Mouse (Mus musculus): Measurements from ENCODE around the gene Spata21. TPM values are rescaled to one million over a fixed set of nuclear protein-coding genes. Genes with fewer than 3 reads are reported as not detected.

The Spata21 gene
- polyA plus RNA-seq, 1 experiment from 2014 or later: 0.39 TPM

GRCm38 (mm10) chr4:141088714-141089113 is 581 bp downstream of the Spata21 start:
- no peak overlapping the region for H3K9ac ChIP-seq (ENCODE audit: low read depth, low read length)
- no peak overlapping the region for H3K27ac ChIP-seq (ENCODE audit: low read length)
- ATAC-seq: no peak
- H3K9me3 ChIP-seq (replicated peaks; ENCODE audit: control insufficient read depth, low read length, poor library complexity, severe bottlenecking): no peaks in the 10 kb centered on the region
- H3K36me3 ChIP-seq (ENCODE audit: control insufficient read depth, insufficient read depth, low read length): no peaks in the 10 kb centered on the region
- H3K27me3 ChIP-seq (ENCODE audit: control insufficient read depth, insufficient read depth, low read depth, low read length): no peaks in the 10 kb centered on the region
- H3K4me2 ChIP-seq (ENCODE audit: low read length): no peak overlapping the region
- WGBS: 74% methylated on average over 9 of the region's 9 CpGs
- no peak overlapping the region for H3K4me3 ChIP-seq (ENCODE audit: low read depth, low read length)
- no peaks in the 10 kb centered on the region for H3K4me1 ChIP-seq (ENCODE audit: control insufficient read depth, insufficient read depth, low read length)

- Histone ChIP-seq H3K9me3 (replicated peaks; ENCODE audit: control insufficient read depth, low read length, poor library complexity, severe bottlenecking) (no peaks in the 10 kb centered on the region), H3K27ac (ENCODE audit: low read length) (no peak overlapping the region), H3K4me1 (ENCODE audit: control insufficient read depth, insufficient read depth, low read length) (no peaks in the 10 kb centered on the region), H3K4me3 (ENCODE audit: low read depth, low read length) (no peak overlapping the region), H3K9ac (ENCODE audit: low read depth, low read length) (no peak overlapping the region), H3K36me3 (ENCODE audit: control insufficient read depth, insufficient read depth, low read length) (no peaks in the 10 kb centered on the region), H3K27me3 (ENCODE audit: control insufficient read depth, insufficient read depth, low read depth, low read length) (no peaks in the 10 kb centered on the region), H3K4me2 (ENCODE audit: low read length) (no peak overlapping the region)
- no peak for ATAC-seq
- 80% methylated on average over 10 of the region's 10 CpGs for WGBS
These were observed 6.9 kb downstream of the Spata21 start for GRCm38 (mm10) chr4:141095016-141095415.

GRCm38 (mm10) chr4:141096710-141097109 is 8.6 kb downstream of the Spata21 start:
- Histone ChIP-seq H3K9ac (ENCODE audit: low read depth, low read length) (no peak overlapping the region), H3K9me3 (replicated peaks; ENCODE audit: control insufficient read depth, low read length, poor library complexity, severe bottlenecking) (no peaks in the 10 kb centered on the region), H3K4me2 (ENCODE audit: low read length) (no peak overlapping the region), H3K4me3 (ENCODE audit: low read depth, low read length) (no peak overlapping the region), H3K36me3 (ENCODE audit: control insufficient read depth, insufficient read depth, low read length) (no peaks in the 10 kb centered on the region), H3K4me1 (ENCODE audit: control insufficient read depth, insufficient read depth, low read length) (no peaks in the 10 kb centered on the region), H3K27ac (ENCODE audit: low read length) (no peak overlapping the region), H3K27me3 (ENCODE audit: control insufficient read depth, insufficient read depth, low read depth, low read length) (no peaks in the 10 kb centered on the region)
- ATAC-seq: no peak
- 18% methylated on average over 9 of the region's 9 CpGs for WGBS

GRCm38 (mm10) chr4:141098935-141099334 is 10.8 kb downstream of the Spata21 start:
- H3K27me3 ChIP-seq (ENCODE audit: control insufficient read depth, insufficient read depth, low read depth, low read length): no peaks in the 10 kb centered on the region
- no peak overlapping the region for H3K4me3 ChIP-seq (ENCODE audit: low read depth, low read length)
- no peak overlapping the region for H3K9ac ChIP-seq (ENCODE audit: low read depth, low read length)
- H3K36me3 ChIP-seq (ENCODE audit: control insufficient read depth, insufficient read depth, low read length): no peaks in the 10 kb centered on the region
- no peaks in the 10 kb centered on the region for H3K9me3 ChIP-seq (replicated peaks; ENCODE audit: control insufficient read depth, low read length, poor library complexity, severe bottlenecking)
- H3K4me1 ChIP-seq (ENCODE audit: control insufficient read depth, insufficient read depth, low read length): no peaks in the 10 kb centered on the region
- 83% methylated on average over 4 of the region's 4 CpGs for WGBS
- ATAC-seq: no peak
- no peak overlapping the region for H3K27ac ChIP-seq (ENCODE audit: low read length)
- H3K4me2 ChIP-seq (ENCODE audit: low read length): no peak overlapping the region

GRCm38 (mm10) chr4:141099956-141100355 is 11.8 kb downstream of the Spata21 start:
- WGBS: 81% methylated on average over 5 of the region's 5 CpGs
- H3K4me3 ChIP-seq (ENCODE audit: low read depth, low read length): no peak overlapping the region
- ATAC-seq: no peak

GRCm38 (mm10) chr4:141101291-141101690 is 13.2 kb downstream of the Spata21 start:
- no peak overlapping the region for H3K4me3 ChIP-seq (ENCODE audit: low read depth, low read length)
- H3K27ac ChIP-seq (ENCODE audit: low read length): no peak overlapping the region
- H3K27me3 ChIP-seq (ENCODE audit: control insufficient read depth, insufficient read depth, low read depth, low read length): no peaks in the 10 kb centered on the region
- WGBS: 92% methylated on average over 9 of the region's 9 CpGs
- no peaks in the 10 kb centered on the region for H3K36me3 ChIP-seq (ENCODE audit: control insufficient read depth, insufficient read depth, low read length)
- no peak for ATAC-seq
- H3K9me3 ChIP-seq (replicated peaks; ENCODE audit: control insufficient read depth, low read length, poor library complexity, severe bottlenecking): no peaks in the 10 kb centered on the region
- H3K4me2 ChIP-seq (ENCODE audit: low read length): no peak overlapping the region
- no peaks in the 10 kb centered on the region for H3K4me1 ChIP-seq (ENCODE audit: control insufficient read depth, insufficient read depth, low read length)
- no peak overlapping the region for H3K9ac ChIP-seq (ENCODE audit: low read depth, low read length)

More at GRCm38 (mm10) chr4:141099956-141100355, 11.8 kb downstream of the Spata21 start:
- no peak overlapping the region for H3K9ac ChIP-seq (ENCODE audit: low read depth, low read length)
- H3K9me3 ChIP-seq (replicated peaks; ENCODE audit: control insufficient read depth, low read length, poor library complexity, severe bottlenecking): no peaks in the 10 kb centered on the region
- H3K36me3 ChIP-seq (ENCODE audit: control insufficient read depth, insufficient read depth, low read length): no peaks in the 10 kb centered on the region
- no peaks in the 10 kb centered on the region for H3K27me3 ChIP-seq (ENCODE audit: control insufficient read depth, insufficient read depth, low read depth, low read length)
- H3K4me1 ChIP-seq (ENCODE audit: control insufficient read depth, insufficient read depth, low read length): no peaks in the 10 kb centered on the region
- H3K4me2 ChIP-seq (ENCODE audit: low read length): no peak overlapping the region
- H3K27ac ChIP-seq (ENCODE audit: low read length): no peak overlapping the region

GRCm38 (mm10) chr4:141101855-141102254 is 13.7 kb downstream of the Spata21 start:
- no peaks in the 10 kb centered on the region for H3K9me3 ChIP-seq (replicated peaks; ENCODE audit: control insufficient read depth, low read length, poor library complexity, severe bottlenecking)
- H3K27me3 ChIP-seq (ENCODE audit: control insufficient read depth, insufficient read depth, low read depth, low read length): no peaks in the 10 kb centered on the region
- H3K36me3 ChIP-seq (ENCODE audit: control insufficient read depth, insufficient read depth, low read length): no peaks in the 10 kb centered on the region
- no peaks in the 10 kb centered on the region for H3K4me1 ChIP-seq (ENCODE audit: control insufficient read depth, insufficient read depth, low read length)
- H3K27ac ChIP-seq (ENCODE audit: low read length): no peak overlapping the region
- no peak overlapping the region for H3K4me3 ChIP-seq (ENCODE audit: low read depth, low read length)
- ATAC-seq: no peak
- no peak overlapping the region for H3K9ac ChIP-seq (ENCODE audit: low read depth, low read length)
- 74% methylated on average over 6 of the region's 6 CpGs for WGBS
- H3K4me2 ChIP-seq (ENCODE audit: low read length): no peak overlapping the region

- 75% methylated on average over 16 of the region's 16 CpGs for WGBS
These were observed 18.5 kb downstream of the Spata21 start for GRCm38 (mm10) chr4:141106526-141107183.

GRCm38 (mm10) chr4:141108196-141108732 is 20.1 kb downstream of the Spata21 start:
- 53% methylated on average over 10 of the region's 10 CpGs for WGBS
- Histone ChIP-seq H3K9me3 (replicated peaks; ENCODE audit: control insufficient read depth, low read length, poor library complexity, severe bottlenecking) (0 out of 2 replicates have a peak, but pooled peaks cover 2% of the 10 kb centered on the region), H3K27me3 (ENCODE audit: control insufficient read depth, insufficient read depth, low read depth, low read length) (no peaks in the 10 kb centered on the region), H3K4me1 (ENCODE audit: control insufficient read depth, insufficient read depth, low read length) (no peaks in the 10 kb centered on the region), H3K36me3 (ENCODE audit: control insufficient read depth, insufficient read depth, low read length) (peaks cover 8% of the 10 kb centered on the region), H3K9ac (ENCODE audit: low read depth, low read length) (no peak overlapping the region), H3K27ac (ENCODE audit: low read length) (no peak overlapping the region), H3K4me2 (ENCODE audit: low read length) (no peak overlapping the region), H3K4me3 (ENCODE audit: low read depth, low read length) (no peak overlapping the region)
- ATAC-seq: no peak

More at GRCm38 (mm10) chr4:141106526-141107183, 18.5 kb downstream of the Spata21 start:
- Histone ChIP-seq H3K36me3 (ENCODE audit: control insufficient read depth, insufficient read depth, low read length) (no peaks in the 10 kb centered on the region), H3K27ac (ENCODE audit: low read length) (no peak overlapping the region), H3K4me2 (ENCODE audit: low read length) (no peak overlapping the region), H3K27me3 (ENCODE audit: control insufficient read depth, insufficient read depth, low read depth, low read length) (no peaks in the 10 kb centered on the region), H3K9ac (ENCODE audit: low read depth, low read length) (no peak overlapping the region), H3K4me1 (ENCODE audit: control insufficient read depth, insufficient read depth, low read length) (no peaks in the 10 kb centered on the region), H3K9me3 (replicated peaks; ENCODE audit: control insufficient read depth, low read length, poor library complexity, severe bottlenecking) (0 out of 2 replicates have a peak, but pooled peaks cover 2% of the 10 kb centered on the region), H3K4me3 (ENCODE audit: low read depth, low read length) (no peak overlapping the region)
- ATAC-seq: no peak

All from midbrain, embryonic 16.5 days (tissue).